Mouse (Mus musculus): Measurements from ENCODE around the gene Pkp3.

- TF ChIP-seq TAL1 (IDR thresholded peaks at IDR 0.05; ENCODE audit: low read length), result no peak
- no peak for TF ChIP-seq GATA1 (IDR thresholded peaks at IDR 0.05; ENCODE audit: low read length)
Observed at GRCm38 (mm10) chr7:141094487-141095205, 16.6 kb downstream of the Pkp3 start.

All from erythroblast, embryonic 14.5 days (primary cell).